Mouse (Mus musculus): Measurements from ENCODE around the gene Wfs1. TPM values are rescaled to one million over a fixed set of nuclear protein-coding genes. Genes with fewer than 3 reads are reported as not detected.

Wfs1 gene
- polyA plus RNA-seq, 1 experiment, result 0.02 TPM

GRCm38 (mm10) chr5:36990196-36990595 is 1.2 kb upstream of the Wfs1 start:
- Histone ChIP-seq H3K36me3 (ENCODE audit: control insufficient read depth) (no peaks in the 10 kb centered on the region), H3K4me3 (replicated peaks) (no peak overlapping the region), H3K4me1 (ENCODE audit: control insufficient read depth) (peaks cover 11% of the 10 kb centered on the region), H3K27me3 (ENCODE audit: control insufficient read depth) (peaks cover 13% of the 10 kb centered on the region), H3K9me3 (ENCODE audit: control insufficient read depth, low read length) (no peaks in the 10 kb centered on the region)
- TF ChIP-seq TAL1 (IDR thresholded peaks at IDR 0.05; ENCODE audit: low read length) (no peak), GATA1 (IDR thresholded peaks at IDR 0.05; ENCODE audit: low read length) (no peak)

- Histone ChIP-seq H3K9me3 (ENCODE audit: control insufficient read depth, low read length) (no peaks in the 10 kb centered on the region), H3K36me3 (ENCODE audit: control insufficient read depth) (no peaks in the 10 kb centered on the region), H3K27me3 (ENCODE audit: control insufficient read depth) (peaks cover 13% of the 10 kb centered on the region), H3K4me3 (replicated peaks) (no peak overlapping the region), H3K4me1 (ENCODE audit: control insufficient read depth) (peaks cover 11% of the 10 kb centered on the region)
- no peak for TF ChIP-seq TAL1 (IDR thresholded peaks at IDR 0.05; ENCODE audit: low read length)
- TF ChIP-seq GATA1 (IDR thresholded peaks at IDR 0.05; ENCODE audit: low read length), result no peak
Measured at GRCm38 (mm10) chr5:36989625-36989977, 596 bp upstream of the Wfs1 start.

- peak overlapping the region; percentile 52 for H3K4me3 ChIP-seq (replicated peaks)
- peaks cover 13% of the 10 kb centered on the region for H3K27me3 ChIP-seq (ENCODE audit: control insufficient read depth)
- peaks cover 11% of the 10 kb centered on the region for H3K4me1 ChIP-seq (ENCODE audit: control insufficient read depth)
- no peaks in the 10 kb centered on the region for H3K36me3 ChIP-seq (ENCODE audit: control insufficient read depth)
- no peaks in the 10 kb centered on the region for H3K9me3 ChIP-seq (ENCODE audit: control insufficient read depth, low read length)
- TF ChIP-seq TAL1 (IDR thresholded peaks at IDR 0.05; ENCODE audit: low read length) (no peak), GATA1 (IDR thresholded peaks at IDR 0.05; ENCODE audit: low read length) (no peak)
Measured at GRCm38 (mm10) chr5:36988124-36988780, 753 bp downstream of the Wfs1 start.

- H3K9me3 ChIP-seq (ENCODE audit: control insufficient read depth, low read length), result no peaks in the 10 kb centered on the region
- peaks cover 11% of the 10 kb centered on the region for H3K4me1 ChIP-seq (ENCODE audit: control insufficient read depth)
- H3K4me3 ChIP-seq (replicated peaks), result no peak overlapping the region
- TF ChIP-seq TAL1 (IDR thresholded peaks at IDR 0.05; ENCODE audit: low read length), result no peak
- TF ChIP-seq GATA1 (IDR thresholded peaks at IDR 0.05; ENCODE audit: low read length), result no peak
- peaks cover 13% of the 10 kb centered on the region for H3K27me3 ChIP-seq (ENCODE audit: control insufficient read depth)
- H3K36me3 ChIP-seq (ENCODE audit: control insufficient read depth), result no peaks in the 10 kb centered on the region
Measured at GRCm38 (mm10) chr5:36986617-36987016, 2.4 kb downstream of the Wfs1 start.

DNA sequence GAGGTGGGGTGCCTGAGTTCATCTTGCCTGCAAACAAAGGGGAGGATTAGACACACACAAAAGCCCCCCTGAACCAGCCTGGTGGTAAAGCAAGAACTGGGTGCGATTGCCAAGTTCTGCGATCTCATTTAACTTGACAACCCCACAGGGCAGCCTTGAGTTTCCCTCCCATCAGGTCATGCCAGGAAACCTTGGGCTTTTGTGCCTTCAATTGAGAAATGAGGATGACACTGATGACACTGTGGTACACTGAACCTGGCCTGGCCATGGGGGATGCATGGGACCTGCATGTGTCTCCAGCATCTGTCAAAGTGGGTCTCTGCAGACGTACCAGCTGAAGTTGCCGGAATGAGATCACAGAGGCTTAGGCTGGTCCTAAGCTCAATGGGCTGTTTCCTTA is 6.7 kb downstream of the Wfs1 start:
- Histone ChIP-seq H3K36me3 (ENCODE audit: control insufficient read depth) (no peaks in the 10 kb centered on the region), H3K4me1 (ENCODE audit: control insufficient read depth) (no peaks in the 10 kb centered on the region), H3K4me3 (replicated peaks) (no peak overlapping the region), H3K9me3 (ENCODE audit: control insufficient read depth, low read length) (no peaks in the 10 kb centered on the region), H3K27me3 (ENCODE audit: control insufficient read depth) (0 out of 2 replicates have a peak, but pooled peaks cover 2% of the 10 kb centered on the region)
- TF ChIP-seq TAL1 (IDR thresholded peaks at IDR 0.05; ENCODE audit: low read length) (no peak), GATA1 (IDR thresholded peaks at IDR 0.05; ENCODE audit: low read length) (no peak)

DNA sequence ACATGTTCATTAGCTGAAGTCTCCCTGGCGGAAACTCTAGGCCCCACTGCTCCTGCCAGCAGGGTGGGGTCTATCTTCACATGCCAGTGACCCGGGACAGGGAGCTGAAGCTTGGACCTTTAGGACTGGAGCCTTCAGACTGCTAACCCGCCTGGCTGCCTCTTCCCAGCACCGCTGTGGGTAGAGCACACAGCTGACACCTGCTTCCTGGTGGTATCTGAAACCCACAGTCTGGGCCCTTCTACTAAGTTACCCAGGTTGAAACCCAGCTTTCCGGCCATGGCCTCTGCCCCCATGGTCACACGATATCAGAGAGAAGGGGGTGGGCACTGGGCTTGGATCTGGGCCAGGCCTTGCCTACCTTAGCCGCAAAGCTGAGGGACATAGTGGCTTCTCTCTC is 9.4 kb downstream of the Wfs1 start:
- no peak overlapping the region for H3K4me3 ChIP-seq (replicated peaks)
- H3K9me3 ChIP-seq (ENCODE audit: control insufficient read depth, low read length), result no peaks in the 10 kb centered on the region
- H3K27me3 ChIP-seq (ENCODE audit: control insufficient read depth), result no peaks in the 10 kb centered on the region
- H3K4me1 ChIP-seq (ENCODE audit: control insufficient read depth), result no peaks in the 10 kb centered on the region
- TF ChIP-seq GATA1 (IDR thresholded peaks at IDR 0.05; ENCODE audit: low read length) (no peak), TAL1 (IDR thresholded peaks at IDR 0.05; ENCODE audit: low read length) (no peak)
- H3K36me3 ChIP-seq (ENCODE audit: control insufficient read depth), result no peaks in the 10 kb centered on the region; the same call in 1 of the 2 replicates

GRCm38 (mm10) chr5:36979001-36979400 is 10.0 kb downstream of the Wfs1 start:
- no peak overlapping the region for H3K4me3 ChIP-seq (replicated peaks)
- H3K27me3 ChIP-seq (ENCODE audit: control insufficient read depth), result no peaks in the 10 kb centered on the region
- H3K36me3 ChIP-seq (ENCODE audit: control insufficient read depth), result no peaks in the 10 kb centered on the region; the same call in 1 of the 2 replicates
- H3K4me1 ChIP-seq (ENCODE audit: control insufficient read depth), result no peaks in the 10 kb centered on the region
- H3K9me3 ChIP-seq (ENCODE audit: control insufficient read depth, low read length), result no peaks in the 10 kb centered on the region
- TF ChIP-seq TAL1 (IDR thresholded peaks at IDR 0.05; ENCODE audit: low read length), result no peak
- TF ChIP-seq GATA1 (IDR thresholded peaks at IDR 0.05; ENCODE audit: low read length), result no peak

DNA sequence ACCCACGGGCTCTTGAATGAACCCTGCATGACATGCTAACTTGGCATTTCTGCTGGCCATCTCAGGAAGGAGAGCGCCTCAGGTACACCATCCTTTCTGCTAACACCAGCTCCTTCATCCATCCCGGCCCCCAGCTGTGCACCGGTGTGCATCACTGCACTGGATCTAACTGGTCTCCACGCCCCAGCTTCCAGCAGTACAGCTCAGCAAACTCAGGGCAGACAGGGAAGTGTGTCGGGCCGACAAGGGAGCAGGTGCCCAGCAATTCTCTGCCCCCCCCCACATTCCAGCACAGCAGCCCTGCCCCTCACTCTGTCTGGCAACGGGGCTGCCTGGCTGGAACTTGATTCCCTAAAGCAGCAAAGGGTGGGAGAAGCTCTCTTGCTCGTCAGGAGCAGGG is 11.2 kb downstream of the Wfs1 start:
- Histone ChIP-seq H3K36me3 (ENCODE audit: control insufficient read depth) (no peaks in the 10 kb centered on the region; the same call in 1 of the 2 replicates), H3K4me3 (replicated peaks) (no peak overlapping the region), H3K27me3 (ENCODE audit: control insufficient read depth) (no peaks in the 10 kb centered on the region), H3K4me1 (ENCODE audit: control insufficient read depth) (no peaks in the 10 kb centered on the region), H3K9me3 (ENCODE audit: control insufficient read depth, low read length) (no peaks in the 10 kb centered on the region)
- TF ChIP-seq GATA1 (IDR thresholded peaks at IDR 0.05; ENCODE audit: low read length) (no peak), TAL1 (IDR thresholded peaks at IDR 0.05; ENCODE audit: low read length) (no peak)

GRCm38 (mm10) chr5:36975336-36975735 is 13.7 kb downstream of the Wfs1 start:
- Histone ChIP-seq H3K9me3 (ENCODE audit: control insufficient read depth, low read length) (no peaks in the 10 kb centered on the region), H3K36me3 (ENCODE audit: control insufficient read depth) (no peaks in the 10 kb centered on the region; the same call in 1 of the 2 replicates), H3K27me3 (ENCODE audit: control insufficient read depth) (no peaks in the 10 kb centered on the region), H3K4me3 (replicated peaks) (no peak overlapping the region), H3K4me1 (ENCODE audit: control insufficient read depth) (no peaks in the 10 kb centered on the region)
- TF ChIP-seq TAL1 (IDR thresholded peaks at IDR 0.05; ENCODE audit: low read length), result no peak
- no peak for TF ChIP-seq GATA1 (IDR thresholded peaks at IDR 0.05; ENCODE audit: low read length)

DNA sequence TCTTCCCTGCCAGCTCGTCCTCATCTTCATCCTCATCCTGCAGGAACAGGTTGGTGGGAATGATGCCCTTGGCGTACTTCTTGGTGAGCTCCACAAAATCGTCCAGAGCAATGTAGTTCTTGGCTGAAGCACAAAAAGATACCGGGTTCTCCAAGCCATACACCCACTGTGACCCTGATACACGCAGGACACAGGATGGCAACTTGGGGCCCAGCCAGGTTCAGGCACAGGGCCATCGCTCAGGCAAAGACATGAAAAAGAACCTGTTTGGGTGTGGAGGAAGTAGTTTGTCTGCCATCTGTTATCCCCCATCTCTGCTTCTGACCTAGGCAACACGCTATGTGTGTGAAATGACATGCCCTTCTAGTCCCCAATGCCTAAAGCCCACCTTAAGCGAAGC is 17.4 kb downstream of the Wfs1 start:
- H3K27me3 ChIP-seq (ENCODE audit: control insufficient read depth), result no peaks in the 10 kb centered on the region
- no peaks in the 10 kb centered on the region for H3K4me1 ChIP-seq (ENCODE audit: control insufficient read depth)
- no peaks in the 10 kb centered on the region for H3K9me3 ChIP-seq (ENCODE audit: control insufficient read depth, low read length)
- peaks cover 3% of the 10 kb centered on the region; the same call in 1 of the 2 replicates for H3K36me3 ChIP-seq (ENCODE audit: control insufficient read depth)
- H3K4me3 ChIP-seq (replicated peaks), result no peak overlapping the region
- TF ChIP-seq GATA1 (IDR thresholded peaks at IDR 0.05; ENCODE audit: low read length) (no peak), TAL1 (IDR thresholded peaks at IDR 0.05; ENCODE audit: low read length) (no peak)

Measured in erythroblast, embryonic 14.5 days (primary cell).